Mouse (Mus musculus): ENCODE data around the gene Rps25.
"Not testable (repeated sequence)": the region's sequence is repeated elsewhere in the genome, so short reads cannot be mapped to it uniquely, and the experiment has no call there.

Gene Rps25

GRCm38 (mm10) chr9:44405011-44405410 is 1.9 kb upstream of the Rps25 start:
- no peak for DNase-seq (ENCODE audit: low spot score)

GRCm38 (mm10) chr9:44407752-44408097 is 786 bp downstream of the Rps25 start:
- no peak for DNase-seq (ENCODE audit: low spot score)

GRCm38 (mm10) chr9:44408693-44409092 is 1.8 kb downstream of the Rps25 start:
- not testable (repeated sequence) for DNase-seq (ENCODE audit: low spot score)

DNA sequence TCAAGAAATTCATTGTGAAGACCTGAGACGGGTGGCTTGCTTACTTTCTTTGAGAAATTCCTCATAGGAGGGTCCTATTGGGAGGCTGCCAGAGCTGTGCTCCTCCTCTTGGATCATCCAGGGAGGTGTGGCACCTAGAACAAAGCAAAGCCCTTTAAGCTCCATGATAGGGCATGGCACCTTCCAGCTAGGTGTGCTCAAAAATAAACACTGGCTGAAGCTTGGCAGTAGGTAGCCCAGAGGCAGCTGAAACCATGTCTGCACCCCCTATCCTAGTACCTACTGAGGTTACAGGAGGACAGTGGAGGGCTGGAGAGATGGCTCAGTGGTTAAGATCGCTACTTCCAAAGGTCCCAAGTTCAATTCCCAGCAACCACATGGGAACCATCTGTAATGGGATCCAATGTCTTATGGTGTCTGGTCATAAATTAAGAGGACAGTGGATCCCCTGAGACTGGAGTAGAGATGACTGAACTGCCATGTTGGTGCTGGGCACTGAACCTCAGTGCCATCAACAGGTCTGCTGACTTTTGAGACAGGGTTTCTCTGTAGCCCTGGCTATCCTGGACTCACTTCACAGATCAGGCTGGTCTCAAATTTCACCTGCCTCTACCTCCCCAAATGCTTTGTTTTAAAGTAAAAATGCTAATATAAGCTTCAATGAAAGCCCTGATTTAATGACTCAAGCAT is 3.9 kb downstream of the Rps25 start:
- DNase-seq (ENCODE audit: low spot score), result no peak

DNA sequence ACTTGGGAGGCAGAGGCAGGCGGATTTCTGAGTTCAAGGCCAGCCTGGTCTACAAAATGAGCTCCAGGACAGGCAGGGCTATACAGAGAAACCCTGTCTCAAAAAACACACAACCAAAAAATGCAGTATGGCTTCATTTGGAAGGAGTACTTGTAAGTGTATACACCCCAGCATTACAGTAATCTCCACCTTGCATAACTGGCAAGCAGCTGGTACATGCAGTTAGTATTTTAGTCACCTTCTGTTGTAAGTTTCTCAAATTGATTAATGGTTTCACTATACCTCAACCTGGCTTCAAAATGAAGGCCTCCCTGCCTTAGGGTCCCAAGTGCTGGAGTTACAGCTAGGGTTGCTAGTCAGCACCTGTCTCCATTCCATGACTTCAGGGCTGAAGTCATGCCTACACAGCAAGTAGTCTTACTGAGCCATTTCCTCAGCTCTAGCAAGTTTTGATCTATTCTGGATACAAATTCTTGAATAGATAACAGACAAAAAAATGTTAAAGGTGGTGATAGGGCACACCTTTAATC is 4.7 kb downstream of the Rps25 start:
- DNase-seq (ENCODE audit: low spot score), result no peak

GRCm38 (mm10) chr9:44412306-44412705 is 5.4 kb downstream of the Rps25 start:
- DNase-seq (ENCODE audit: low spot score), result no peak

- no peak for DNase-seq (ENCODE audit: low spot score)
Observed at GRCm38 (mm10) chr9:44412781-44413180, 5.8 kb downstream of the Rps25 start.

- DNase-seq (ENCODE audit: low spot score), result no peak
Observed at GRCm38 (mm10) chr9:44417156-44417891, 10.4 kb downstream of the Rps25 start.

- peak; percentile 94 for DNase-seq (ENCODE audit: low spot score)
Observed at GRCm38 (mm10) chr9:44417892-44418363, 11.0 kb downstream of the Rps25 start.

GRCm38 (mm10) chr9:44418519-44419385 is 11.8 kb downstream of the Rps25 start, which contains the start of gene Ccdc84:
Ccdc84 (minus strand) TSS chr9:44418569.
- DNase-seq (ENCODE audit: low spot score), result no peak

DNA sequence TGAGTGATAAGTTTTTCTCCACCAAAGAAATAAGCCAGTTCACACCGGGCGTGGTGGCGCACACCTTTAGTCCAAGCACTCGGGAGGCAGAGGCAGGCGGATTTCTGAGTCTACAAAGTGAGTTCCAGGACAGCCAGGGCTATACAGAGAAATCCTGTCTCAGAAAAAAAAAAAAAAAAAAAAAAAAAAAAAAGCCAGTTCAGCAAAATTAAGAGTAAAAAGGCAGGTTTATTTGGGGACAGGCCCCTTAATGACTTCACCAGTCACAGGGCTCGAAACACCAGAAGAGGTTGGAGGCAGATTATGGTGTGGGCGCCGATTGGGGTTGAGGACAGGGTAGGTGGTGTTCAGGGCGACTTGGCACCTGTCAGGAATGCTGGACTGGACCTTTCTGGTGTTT is 12.8 kb downstream of the Rps25 start:
- not testable (repeated sequence) for DNase-seq (ENCODE audit: low spot score)

DNA sequence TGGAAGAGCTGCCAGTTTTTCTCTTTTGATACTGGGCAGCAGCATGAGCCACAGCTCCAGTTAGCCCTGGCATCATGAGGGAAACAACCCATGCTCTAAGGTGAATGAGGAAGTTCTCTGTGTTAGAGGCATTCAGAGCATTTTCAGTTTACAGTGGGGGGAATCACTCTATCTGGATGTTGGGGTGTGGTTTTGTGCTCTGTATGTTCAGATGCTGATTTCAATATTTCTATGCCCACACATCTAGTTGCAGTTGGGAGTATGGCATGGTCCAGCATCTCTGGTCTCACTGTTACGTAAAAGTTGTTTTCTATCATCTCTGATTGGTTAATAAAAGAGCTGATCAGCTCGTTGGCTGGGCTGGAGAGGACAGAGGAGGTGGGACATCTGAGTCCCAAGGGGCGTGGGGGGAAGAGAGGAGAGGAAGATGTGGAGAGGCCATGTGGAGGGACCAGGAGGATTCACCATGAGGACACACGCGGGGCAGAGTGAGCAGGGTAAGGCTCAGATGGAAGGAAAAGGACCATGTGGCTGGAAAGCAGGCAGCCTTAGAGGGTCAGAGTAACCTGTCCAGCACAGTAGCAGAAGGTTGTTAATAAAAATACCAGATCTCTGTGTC is 13.4 kb downstream of the Rps25 start:
- no peak for DNase-seq (ENCODE audit: low spot score)

DNA sequence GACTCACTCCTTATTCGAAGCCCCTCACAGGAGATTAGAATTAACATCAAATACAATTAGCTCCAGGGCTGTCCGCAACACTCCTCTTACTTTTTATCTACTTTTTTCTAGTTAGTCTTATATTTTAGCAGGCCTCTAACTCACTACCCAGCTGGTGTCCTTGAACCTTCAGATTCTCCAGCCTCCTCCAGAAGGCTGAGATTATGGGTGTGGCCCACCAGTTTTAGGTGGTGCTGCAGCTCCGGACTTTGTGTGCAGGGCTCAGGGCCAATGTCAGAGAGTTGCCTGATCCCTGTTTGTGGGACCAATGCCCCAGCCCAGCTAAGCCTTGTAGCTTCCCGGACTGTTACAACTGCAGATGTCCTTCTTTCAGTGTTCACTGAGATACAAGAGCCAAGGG is 16.6 kb downstream of the Rps25 start:
- DNase-seq (ENCODE audit: low spot score), result no peak

GRCm38 (mm10) chr9:44432577-44433185 is 25.7 kb downstream of the Rps25 start:
- DNase-seq (ENCODE audit: low spot score), result no peak

DNA sequence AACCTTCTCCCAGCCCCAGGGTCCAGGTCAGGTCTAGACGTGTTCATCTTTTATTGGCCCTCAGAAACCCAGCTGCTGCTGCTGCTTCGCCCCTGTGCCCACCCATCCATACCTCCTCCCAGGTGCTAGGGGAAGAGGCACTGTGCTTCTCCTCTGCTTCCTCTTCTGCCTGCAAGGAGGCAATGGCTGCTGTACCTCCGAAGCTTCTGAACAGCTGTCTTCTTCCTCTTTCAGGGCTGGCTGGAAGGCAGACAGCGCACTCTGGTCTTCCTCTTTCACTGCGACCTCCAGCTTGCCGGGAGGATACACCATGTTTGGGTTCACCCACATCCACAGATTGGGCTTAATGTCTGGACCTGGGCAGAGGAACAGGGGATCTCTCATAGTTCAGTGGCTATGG is 28.8 kb downstream of the Rps25 start:
- no peak for DNase-seq (ENCODE audit: low spot score)

DNA sequence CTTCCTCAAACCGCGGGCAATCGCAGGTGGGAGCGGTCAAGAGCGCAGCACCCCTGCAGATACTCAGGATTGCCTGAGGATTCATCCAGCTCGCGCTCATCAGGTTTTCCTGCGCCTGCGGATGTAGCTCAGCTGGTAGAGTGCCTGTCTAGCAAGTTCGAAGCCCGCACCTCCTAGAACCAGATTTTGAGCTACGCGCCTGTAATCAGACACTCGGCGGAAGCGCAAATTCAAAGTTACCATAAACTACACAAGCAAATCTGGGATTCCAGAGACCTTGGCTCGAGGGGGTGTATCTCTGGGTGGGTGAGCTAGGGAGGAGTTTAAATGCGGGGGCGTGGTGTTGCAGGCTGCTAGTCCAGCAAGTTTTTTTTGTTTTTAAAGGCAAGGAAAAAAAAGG is 34.0 kb downstream of the Rps25 start, which contains the start of gene Foxr1:
Gene Foxr1, minus strand, starts transcription at position 176 of the 400 bp plus-strand sequence.
- no peak for DNase-seq (ENCODE audit: low spot score)

DNA sequence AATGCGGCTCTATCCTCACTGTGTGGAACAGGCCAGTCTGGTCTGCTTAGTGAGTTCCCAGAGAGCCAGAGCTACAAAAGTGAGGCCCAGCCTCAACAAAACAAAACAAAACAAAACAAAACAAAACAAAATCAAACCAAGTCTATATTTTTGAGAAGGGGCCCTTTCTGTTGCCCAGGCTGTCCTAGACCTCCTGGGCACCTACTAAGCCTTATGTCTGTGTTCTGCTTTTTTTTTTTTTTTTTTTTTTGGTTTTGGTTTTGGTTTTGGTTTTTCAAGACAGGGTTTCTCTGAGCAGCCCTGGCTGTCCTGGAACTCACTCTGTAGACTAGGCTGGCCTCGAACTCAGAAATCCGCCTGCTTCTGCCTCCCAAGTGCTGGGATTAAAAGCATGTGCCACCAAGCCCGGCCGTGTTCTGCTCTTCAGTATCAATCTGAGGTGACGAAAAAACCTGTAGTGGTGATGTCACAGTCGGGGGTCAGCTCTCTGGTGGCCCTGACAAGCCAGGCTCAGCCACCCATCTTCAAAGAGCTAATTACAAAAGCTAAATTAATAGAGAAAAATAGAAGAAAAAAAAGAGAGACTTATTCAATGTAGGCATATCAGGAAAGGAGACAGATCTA is 37.6 kb downstream of the Rps25 start:
- DNase-seq (ENCODE audit: low spot score), result not testable (repeated sequence)

DNA sequence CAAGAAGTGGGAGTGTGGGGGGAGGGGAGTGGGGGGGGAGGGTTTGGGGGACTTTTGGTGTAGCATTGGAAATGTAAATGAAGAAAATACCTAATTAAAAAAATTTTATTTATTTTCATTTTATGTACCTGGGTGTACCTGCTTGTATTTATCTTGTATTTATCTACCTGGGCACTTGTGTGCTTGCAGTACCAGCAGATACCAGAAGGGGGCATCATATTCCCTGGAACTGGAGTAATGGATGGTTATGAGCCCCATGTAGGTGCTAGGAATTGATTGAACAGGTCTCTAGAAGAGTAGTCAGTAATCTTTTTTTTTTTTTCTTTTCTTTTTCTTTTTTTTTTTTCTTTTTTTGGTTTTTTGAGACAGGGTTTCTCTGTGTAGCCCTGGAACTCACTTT is 43.4 kb downstream of the Rps25 start:
- DNase-seq (ENCODE audit: low spot score), result no peak

DNA sequence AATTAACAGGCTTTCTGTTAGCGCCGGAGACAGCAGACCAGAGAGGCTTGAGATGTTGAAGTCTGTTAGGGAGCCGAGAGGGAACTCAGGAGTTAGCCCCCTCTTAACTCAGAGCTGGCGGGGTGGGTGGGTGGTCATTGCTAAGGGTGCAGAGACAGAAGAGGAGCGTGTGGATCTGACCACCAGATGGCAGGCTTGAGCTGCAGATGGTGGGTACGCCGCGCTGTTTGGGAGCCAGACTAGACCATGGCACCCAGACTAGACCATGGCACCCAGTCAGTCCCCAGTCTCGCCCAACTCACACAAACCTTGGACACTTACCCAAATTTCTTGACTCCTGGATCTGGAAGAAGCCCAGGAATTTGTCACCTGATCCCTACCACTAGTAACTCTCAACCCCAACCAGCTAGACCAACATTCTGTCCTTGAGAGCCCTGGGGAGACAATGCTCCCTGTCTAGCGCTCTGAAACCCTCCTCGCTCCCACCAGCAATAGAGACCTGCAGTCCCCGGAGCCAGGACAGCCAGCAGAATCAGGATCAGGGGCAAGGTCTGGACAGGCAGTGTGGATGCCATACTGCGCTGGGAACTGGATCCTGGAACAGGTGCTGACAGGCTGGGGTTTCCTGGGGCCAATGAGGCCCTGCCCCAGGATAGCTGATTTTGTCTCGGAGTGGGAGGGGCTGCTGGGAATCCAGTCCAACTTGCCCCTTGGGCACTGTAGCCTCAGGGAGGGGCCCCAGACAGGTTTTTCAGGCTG is 47.4 kb downstream of the Rps25 start:
- DNase-seq (ENCODE audit: low spot score), result peak; percentile 73

DNA sequence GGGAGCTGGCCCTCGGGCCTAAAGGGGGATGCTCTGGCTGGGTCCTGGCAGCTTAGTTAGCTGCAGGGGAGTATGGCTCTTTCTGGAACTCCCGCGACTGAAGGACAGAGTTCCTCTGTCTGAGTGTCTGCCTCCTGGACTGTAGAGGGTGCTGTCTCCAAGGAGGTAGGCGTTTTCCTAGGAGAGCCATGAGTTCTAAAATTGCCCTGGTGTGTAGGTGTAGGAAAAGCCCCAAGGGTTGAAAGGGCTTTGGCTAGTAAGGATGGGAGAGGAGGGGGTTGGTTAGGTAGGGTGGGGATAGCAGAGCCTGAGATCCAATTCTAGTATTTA is 47.9 kb downstream of the Rps25 start, which contains the start of gene Upk2:
Gene Upk2, minus strand, starts transcription at position 86 of the 330 bp plus-strand sequence.
- DNase-seq (ENCODE audit: low spot score), result no peak
